Mouse (Mus musculus) CH12.LX (cell line): ENCODE measurements around the gene Nfatc2.

ENCODE experiments used
- CTCF ChIP-seq, 2 experiments: IDR thresholded peaks in 1 of 2; conservative IDR thresholded peaks in 1 of 2; 2 replicates each; pipeline ENCODE4 v1.5.1; 2011 to 2012; ENCODE audit warnings: low read depth in 2 of 2, low read length in 2 of 2, improper control_type of control experiment in 1 of 2, inconsistent platforms in 1 of 2, mild to moderate bottlenecking in 1 of 2, moderate library complexity in 1 of 2
- MAFK ChIP-seq: IDR thresholded peaks from 2 replicates; pipeline ENCODE4 v1.6.1; 2011; ENCODE audit warnings: low read length, improper control_type of control experiment; ENCODE audit not compliant: insufficient replicate concordance
- MYC ChIP-seq: IDR thresholded peaks from 2 replicates; pipeline ENCODE4 v1.6.1; 2011; ENCODE audit warnings: low read depth, mild to moderate bottlenecking, improper control_type of control experiment, low read length
- POLR2A ChIP-seq: IDR thresholded peaks from 2 replicates; pipeline ENCODE4 v1.6.1; 2011; ENCODE audit warnings: low read depth, mild to moderate bottlenecking, improper control_type of control experiment, low read length
- TBP ChIP-seq: conservative IDR thresholded peaks from 2 replicates; pipeline ENCODE4 v1.6.1; 2011; ENCODE audit warnings: low read depth, low read length, improper control_type of control experiment
- TCF12 ChIP-seq: IDR thresholded peaks from 2 replicates; pipeline ENCODE4 v1.6.1; 2014; ENCODE audit warnings: low read depth, mild to moderate bottlenecking, inconsistent platforms, low read length, improper control_type of control experiment

DNA sequence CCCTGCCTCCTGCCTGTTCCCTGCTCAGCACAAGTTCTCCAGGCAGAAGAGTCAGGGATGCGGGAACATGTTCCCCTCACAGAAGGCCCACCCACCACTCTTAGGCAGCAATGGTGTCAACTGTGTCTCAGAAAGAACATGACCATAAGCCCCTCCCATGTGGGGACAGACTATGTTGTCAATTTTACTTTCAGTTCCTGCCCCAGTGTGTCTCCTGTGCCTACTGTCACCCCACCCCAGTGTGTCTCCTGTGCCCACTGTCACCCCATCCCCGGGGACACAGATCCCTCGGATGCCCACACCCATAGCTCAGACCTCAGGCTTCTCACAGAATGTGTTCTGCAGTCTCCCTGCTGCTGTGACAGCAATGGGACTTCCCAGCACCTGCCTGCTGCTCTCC lies 79.2 kb downstream of the Nfatc2 start:
- TF ChIP-seq CTCF (conservative IDR thresholded peaks at IDR 0.05 in 1 of 2, IDR thresholded peaks at IDR 0.05 in 1 of 2; ENCODE audit: low read depth in 2 of 2, low read length in 2 of 2) (no peak), TBP (no peak), TCF12 (peak; percentile 17; the same call in 1 of the 2 replicates), MAFK (no peak), POLR2A (no peak), MYC (no peak)
